Mouse (Mus musculus): ENCODE results near the gene Gm17660.

GRCm38 (mm10) chr5:104035824-104036223, 41.6 kb downstream of the Gm17660 start:
- TF ChIP-seq POLR2A (IDR thresholded peaks at IDR 0.05; ENCODE audit: borderline replicate concordance, low read depth, low read length) = no peak
- no peak for TF ChIP-seq CTCF (IDR thresholded peaks at IDR 0.05; ENCODE audit: low read depth, low read length)

All from bone marrow macrophage, adult 2 months (primary cell).